Mouse (Mus musculus): Measurements from ENCODE around the gene Trp53rkb. TPM values are rescaled to one million over a fixed set of nuclear protein-coding genes. Genes with fewer than 3 reads are reported as not detected.

Trp53rkb gene
- polyA plus RNA-seq, 1 experiment from 2014 or later, result 5.5 TPM

GRCm38 (mm10) chr2:166821406-166821805, 29.1 kb downstream of the Trp53rkb start:
- no peaks in the 10 kb centered on the region for H3K36me3 ChIP-seq
- H3K9ac ChIP-seq, result no peak overlapping the region
- WGBS, result 96% methylated on average over 3 of the region's 3 CpGs
- H3K4me2 ChIP-seq, result no peak overlapping the region
- no peak overlapping the region for H3K27ac ChIP-seq
- no peak overlapping the region for H3K4me3 ChIP-seq
- no peaks in the 10 kb centered on the region for H3K9me3 ChIP-seq
- no peak for ATAC-seq (ENCODE audit: insufficient number of reproducible peaks, low FRiP score, low TSS enrichment, low read depth)
- H3K27me3 ChIP-seq, result no peaks in the 10 kb centered on the region
- H3K4me1 ChIP-seq, result peaks cover 11% of the 10 kb centered on the region; the same call in 1 of the 2 replicates

GRCm38 (mm10) chr2:166822119-166822826, 29.9 kb downstream of the Trp53rkb start:
- Histone ChIP-seq H3K4me2 (no peak overlapping the region), H3K36me3 (no peaks in the 10 kb centered on the region), H3K9ac (no peak overlapping the region), H3K27me3 (no peaks in the 10 kb centered on the region), H3K4me3 (no peak overlapping the region), H3K27ac (no peak overlapping the region), H3K9me3 (no peaks in the 10 kb centered on the region), H3K4me1 (peaks cover 11% of the 10 kb centered on the region; the same call in 1 of the 2 replicates)
- no peak for ATAC-seq (ENCODE audit: insufficient number of reproducible peaks, low FRiP score, low TSS enrichment, low read depth)
- WGBS, result 67% methylated on average over 10 of the region's 10 CpGs

DNA sequence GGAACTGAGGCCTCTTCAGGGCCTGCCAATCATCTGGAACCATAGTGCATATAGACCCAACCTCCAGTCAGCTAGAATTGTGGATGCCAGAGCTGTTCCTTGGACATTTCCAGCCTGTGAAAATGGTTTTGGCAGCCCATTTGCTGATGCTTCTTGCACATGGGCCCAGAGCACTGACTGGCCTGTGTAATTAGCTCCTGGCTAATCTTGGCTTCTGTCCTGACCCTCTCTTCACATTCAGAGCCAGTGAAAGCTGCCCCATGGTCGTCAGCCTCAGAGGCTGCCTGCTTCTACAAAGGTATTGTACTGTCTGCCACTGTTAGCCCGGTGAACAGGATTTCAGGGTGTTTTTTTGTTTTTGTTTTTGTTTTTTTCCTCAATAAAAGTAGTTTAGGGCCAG, 30.6 kb downstream of the Trp53rkb start:
- Histone ChIP-seq H3K36me3 (no peaks in the 10 kb centered on the region), H3K27ac (no peak overlapping the region), H3K9ac (no peak overlapping the region), H3K9me3 (no peaks in the 10 kb centered on the region), H3K4me3 (no peak overlapping the region), H3K4me1 (peaks cover 11% of the 10 kb centered on the region; the same call in 1 of the 2 replicates), H3K27me3 (no peaks in the 10 kb centered on the region), H3K4me2 (no peak overlapping the region)
- WGBS, result 73% methylated on average over 2 of the region's 2 CpGs
- no peak for ATAC-seq (ENCODE audit: insufficient number of reproducible peaks, low FRiP score, low TSS enrichment, low read depth)

- Histone ChIP-seq H3K27me3 (no peaks in the 10 kb centered on the region), H3K9me3 (no peaks in the 10 kb centered on the region), H3K27ac (no peak overlapping the region), H3K36me3 (0 out of 2 replicates have a peak, but pooled peaks cover 4% of the 10 kb centered on the region), H3K4me1 (peaks cover 11% of the 10 kb centered on the region; the same call in 1 of the 2 replicates), H3K4me3 (no peak overlapping the region), H3K9ac (no peak overlapping the region), H3K4me2 (no peak overlapping the region)
- WGBS, result 77% methylated on average over 5 of the region's 5 CpGs
- no peak for ATAC-seq (ENCODE audit: insufficient number of reproducible peaks, low FRiP score, low TSS enrichment, low read depth)
Observed at GRCm38 (mm10) chr2:166824386-166824785, 32.1 kb downstream of the Trp53rkb start.

DNA sequence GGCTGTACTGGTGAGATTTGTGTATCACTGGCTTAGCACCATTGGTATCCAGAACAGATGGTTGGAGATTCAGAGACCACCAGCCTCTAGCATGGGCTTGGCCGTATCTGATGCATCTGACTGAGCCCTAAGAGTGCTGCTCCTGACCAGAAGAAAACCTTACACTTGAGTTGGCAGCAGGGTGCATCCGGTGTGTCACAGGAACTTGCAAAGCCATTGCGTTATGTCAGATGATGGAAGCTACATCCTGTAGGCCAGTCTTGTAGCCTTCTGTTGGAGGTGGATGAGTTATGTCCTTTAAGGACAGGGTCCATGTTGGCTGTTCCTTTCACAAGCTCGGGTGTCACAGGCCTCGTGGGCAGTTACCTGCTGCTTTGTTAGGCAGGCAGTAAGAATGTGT, 32.7 kb downstream of the Trp53rkb start:
- no peak for ATAC-seq (ENCODE audit: insufficient number of reproducible peaks, low FRiP score, low TSS enrichment, low read depth)
- Histone ChIP-seq H3K4me3 (no peak overlapping the region), H3K4me2 (no peak overlapping the region), H3K36me3 (peaks cover 11% of the 10 kb centered on the region; the same call in 1 of the 2 replicates), H3K9me3 (no peaks in the 10 kb centered on the region), H3K4me1 (peaks cover 11% of the 10 kb centered on the region; the same call in 1 of the 2 replicates), H3K9ac (no peak overlapping the region), H3K27ac (no peak overlapping the region), H3K27me3 (no peaks in the 10 kb centered on the region)
- WGBS, result 91% methylated on average over 5 of the region's 5 CpGs

DNA sequence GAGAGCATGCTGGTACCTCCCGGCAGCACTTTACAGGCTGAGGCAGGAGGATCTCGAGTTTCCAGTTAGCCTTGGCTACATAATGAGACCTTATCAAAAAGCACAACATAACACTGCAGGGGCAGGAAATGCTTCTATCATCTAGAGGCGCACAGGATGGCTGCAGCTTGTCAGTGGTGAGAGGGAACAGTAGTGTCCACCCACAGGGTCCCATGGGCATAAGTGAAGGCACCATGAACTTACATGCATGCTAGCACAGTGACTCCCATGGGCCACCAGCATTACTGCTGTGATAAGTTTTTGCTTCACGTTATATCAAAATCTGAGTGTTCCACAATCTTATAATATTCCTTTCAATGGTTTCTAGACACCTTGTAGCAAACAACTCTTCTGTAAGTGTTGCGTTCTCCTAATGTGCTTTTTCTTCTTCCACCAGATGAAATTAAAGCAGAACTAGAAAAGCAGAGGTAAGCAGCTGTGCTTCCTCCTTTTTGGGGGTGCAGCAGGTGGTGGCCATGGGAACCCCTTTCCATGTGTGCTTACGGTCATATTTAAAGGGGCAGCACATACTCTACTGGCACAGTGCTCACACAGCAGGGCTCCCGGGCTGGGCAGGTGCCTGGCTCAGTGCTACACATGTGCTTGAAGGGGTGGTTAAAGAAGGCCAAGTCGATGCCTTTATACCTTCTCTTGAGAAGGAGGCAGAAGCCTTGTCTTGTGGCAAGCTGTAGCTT, 34.3 kb downstream of the Trp53rkb start:
- 84% methylated on average over 8 of the region's 8 CpGs for WGBS
- Histone ChIP-seq H3K9me3 (no peaks in the 10 kb centered on the region), H3K27me3 (no peaks in the 10 kb centered on the region), H3K4me2 (no peak overlapping the region), H3K4me1 (peaks cover 6% of the 10 kb centered on the region; the same call in 1 of the 2 replicates), H3K27ac (no peak overlapping the region), H3K4me3 (no peak overlapping the region), H3K9ac (no peak overlapping the region), H3K36me3 (peaks cover 15% of the 10 kb centered on the region; the same call in 1 of the 2 replicates)
- ATAC-seq (ENCODE audit: insufficient number of reproducible peaks, low FRiP score, low TSS enrichment, low read depth), result no peak

GRCm38 (mm10) chr2:166828306-166828705, 36.0 kb downstream of the Trp53rkb start:
- H3K27ac ChIP-seq, result no peak overlapping the region
- 89% methylated on average over 12 of the region's 12 CpGs for WGBS
- no peaks in the 10 kb centered on the region for H3K27me3 ChIP-seq
- no peaks in the 10 kb centered on the region for H3K4me1 ChIP-seq
- H3K9me3 ChIP-seq, result no peaks in the 10 kb centered on the region
- H3K4me2 ChIP-seq, result no peak overlapping the region
- H3K4me3 ChIP-seq, result no peak overlapping the region
- H3K9ac ChIP-seq, result no peak overlapping the region
- no peak for ATAC-seq (ENCODE audit: insufficient number of reproducible peaks, low FRiP score, low TSS enrichment, low read depth)
- H3K36me3 ChIP-seq, result peaks cover 15% of the 10 kb centered on the region; the same call in 1 of the 2 replicates

- Histone ChIP-seq H3K27ac (no peak overlapping the region), H3K36me3 (peaks cover 19% of the 10 kb centered on the region), H3K4me1 (no peaks in the 10 kb centered on the region), H3K9ac (no peak overlapping the region), H3K4me2 (no peak overlapping the region), H3K4me3 (no peak overlapping the region), H3K27me3 (no peaks in the 10 kb centered on the region), H3K9me3 (no peaks in the 10 kb centered on the region)
- 59% methylated on average over 5 of the region's 5 CpGs for whole genome bisulfite sequencing
- no peak for ATAC-seq (ENCODE audit: insufficient number of reproducible peaks, low FRiP score, low TSS enrichment, low read depth)
Observed at GRCm38 (mm10) chr2:166830350-166830749, 38.0 kb downstream of the Trp53rkb start.

GRCm38 (mm10) chr2:166834091-166834490, 41.8 kb downstream of the Trp53rkb start:
- peaks cover 41% of the 10 kb centered on the region for H3K36me3 ChIP-seq
- no peak overlapping the region for H3K27ac ChIP-seq
- H3K4me3 ChIP-seq, result no peak overlapping the region
- no peaks in the 10 kb centered on the region for H3K4me1 ChIP-seq
- ATAC-seq (ENCODE audit: insufficient number of reproducible peaks, low FRiP score, low TSS enrichment, low read depth), result no peak
- no peak overlapping the region for H3K9ac ChIP-seq
- H3K4me2 ChIP-seq, result no peak overlapping the region
- H3K27me3 ChIP-seq, result no peaks in the 10 kb centered on the region
- whole genome bisulfite sequencing, result 90% methylated on average over 2 of the region's 2 CpGs
- H3K9me3 ChIP-seq, result no peaks in the 10 kb centered on the region

GRCm38 (mm10) chr2:166834796-166835195, 42.5 kb downstream of the Trp53rkb start:
- H3K4me3 ChIP-seq, result no peak overlapping the region
- H3K4me2 ChIP-seq, result no peak overlapping the region
- H3K27ac ChIP-seq, result no peak overlapping the region
- no peak overlapping the region for H3K9ac ChIP-seq
- no peaks in the 10 kb centered on the region for H3K4me1 ChIP-seq
- ATAC-seq (ENCODE audit: insufficient number of reproducible peaks, low FRiP score, low TSS enrichment, low read depth), result no peak
- WGBS, result 90% methylated on average over 4 of the region's 4 CpGs
- no peaks in the 10 kb centered on the region for H3K9me3 ChIP-seq
- H3K36me3 ChIP-seq, result peaks cover 39% of the 10 kb centered on the region
- H3K27me3 ChIP-seq, result no peaks in the 10 kb centered on the region

GRCm38 (mm10) chr2:166835581-166835980, 43.2 kb downstream of the Trp53rkb start:
- Histone ChIP-seq H3K36me3 (peaks cover 33% of the 10 kb centered on the region), H3K27ac (no peak overlapping the region), H3K9ac (no peak overlapping the region), H3K4me1 (no peaks in the 10 kb centered on the region), H3K4me3 (no peak overlapping the region), H3K9me3 (no peaks in the 10 kb centered on the region), H3K27me3 (no peaks in the 10 kb centered on the region), H3K4me2 (no peak overlapping the region)
- ATAC-seq (ENCODE audit: insufficient number of reproducible peaks, low FRiP score, low TSS enrichment, low read depth), result no peak
- WGBS, result 75% methylated on average over 5 of the region's 5 CpGs

GRCm38 (mm10) chr2:166841813-166842212, 49.5 kb downstream of the Trp53rkb start:
- no peak for ATAC-seq (ENCODE audit: insufficient number of reproducible peaks, low FRiP score, low TSS enrichment, low read depth)
- Histone ChIP-seq H3K27ac (no peak overlapping the region), H3K9ac (no peak overlapping the region), H3K36me3 (peaks cover 50% of the 10 kb centered on the region), H3K27me3 (no peaks in the 10 kb centered on the region), H3K4me3 (no peak overlapping the region), H3K9me3 (no peaks in the 10 kb centered on the region), H3K4me2 (no peak overlapping the region), H3K4me1 (no peaks in the 10 kb centered on the region)
- WGBS, result 82% methylated on average over 4 of the region's 4 CpGs
